Mouse (Mus musculus) E14TG2a.4 (cell line): Measurements from ENCODE around the gene Trpv6.

ENCODE experiments used
- CTCF ChIP-seq: conservative IDR thresholded peaks from 2 replicates; pipeline ENCODE4 v1.5.1; 2014; ENCODE audit warnings: low read length
- POU5F1 ChIP-seq: IDR thresholded peaks from 2 replicates; pipeline ENCODE4 v1.6.1; 2014; ENCODE audit warnings: low read length, borderline replicate concordance

DNA sequence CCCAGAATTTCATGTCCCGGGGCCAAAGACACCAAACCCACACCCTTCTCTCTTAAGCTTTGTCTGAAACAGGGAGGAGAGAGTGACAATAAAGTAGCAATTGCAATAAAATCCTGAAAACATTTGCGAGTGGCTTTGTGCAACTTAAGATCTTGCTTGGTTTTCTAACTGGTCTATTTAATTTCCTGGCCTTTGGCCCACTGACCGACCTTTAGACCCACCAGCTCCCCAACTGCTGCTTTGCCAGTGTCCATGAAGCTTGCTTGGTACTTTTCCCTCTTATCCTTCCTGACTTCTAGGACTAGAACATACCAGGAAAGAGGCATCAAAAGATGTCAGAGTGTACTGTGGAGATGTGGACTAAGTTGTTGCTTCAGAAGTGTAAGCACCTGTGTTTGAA lies 49.4 kb upstream of the Trpv6 start:
- TF ChIP-seq CTCF (no peak), POU5F1 (no peak)
